Mouse (Mus musculus) CD4-positive helper T cell, adult 2 months (primary cell): ENCODE measurements around the gene Stfa1.
"Not testable (repeated sequence)": the region's sequence is repeated elsewhere in the genome, so short reads cannot be mapped to it uniquely, and the experiment has no call there.

Experiments used
- DNase-seq: peaks from one replicate; pipeline ENCODE4 v3.0.0-alpha.2; 2012; ENCODE audit warnings: low read depth, missing footprints, low spot score

Stfa1 gene

DNA sequence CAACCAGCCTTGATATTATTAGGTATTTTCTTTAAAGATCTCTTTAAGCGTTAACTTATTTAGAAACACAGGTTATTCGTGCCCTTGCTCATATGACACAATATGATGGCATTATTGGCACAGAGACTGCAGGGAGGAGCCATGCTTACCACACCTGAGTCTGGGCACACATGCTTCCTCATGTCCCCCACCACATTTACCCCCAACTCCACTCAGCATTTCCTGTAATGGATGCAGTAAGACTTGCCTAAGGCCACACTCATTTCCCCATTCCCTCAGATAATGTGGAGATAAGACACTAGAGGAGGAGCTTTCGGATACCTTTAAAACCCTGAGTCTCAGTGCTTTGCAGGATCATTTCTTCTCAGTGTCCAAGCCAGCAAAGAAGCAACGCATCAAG is at the start of gene Stfa1:
Stfa1 (plus strand) TSS at position 156 of the 400 bp plus-strand sequence.
- DNase-seq: not testable (repeated sequence)

DNA sequence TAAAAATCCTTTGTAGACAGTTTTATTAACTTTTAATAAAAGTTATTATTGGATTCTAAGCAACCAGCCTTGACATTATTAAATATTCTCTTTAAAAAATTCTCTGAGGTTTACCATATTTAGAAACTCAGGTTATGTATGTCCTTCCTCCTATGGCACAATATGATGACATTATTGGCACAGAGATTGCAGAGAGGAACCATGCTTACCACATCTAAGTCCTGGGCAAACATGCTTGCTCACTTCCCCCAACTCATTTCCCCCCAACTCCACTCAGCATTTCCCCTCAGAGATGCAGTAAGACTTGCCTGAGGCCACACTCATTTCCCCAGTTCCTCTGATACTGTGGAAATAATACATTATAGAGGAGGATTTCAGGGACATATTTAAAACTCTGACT is 16.2 kb upstream of the Stfa1 start:
- not testable (repeated sequence) for DNase-seq

DNA sequence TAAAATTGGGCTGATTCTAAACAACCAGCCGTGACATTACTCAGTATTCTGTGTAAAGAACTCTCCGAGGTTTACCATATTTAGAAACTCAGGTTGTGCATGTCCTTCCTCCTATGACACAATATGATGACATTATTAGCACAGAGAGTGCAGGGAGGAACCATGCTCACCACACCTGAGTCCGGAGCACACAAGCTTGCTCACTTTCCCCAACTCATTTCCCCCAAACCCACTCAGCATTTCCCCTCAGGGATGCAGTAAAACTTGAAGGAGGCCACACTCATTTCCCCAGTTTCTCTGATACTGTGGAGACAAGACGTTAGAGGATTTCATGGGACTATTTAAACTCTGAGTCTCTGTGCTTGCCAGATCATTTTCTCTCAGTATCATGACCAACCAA is 12.4 kb downstream of the Stfa1 start:
- no peak for DNase-seq

DNA sequence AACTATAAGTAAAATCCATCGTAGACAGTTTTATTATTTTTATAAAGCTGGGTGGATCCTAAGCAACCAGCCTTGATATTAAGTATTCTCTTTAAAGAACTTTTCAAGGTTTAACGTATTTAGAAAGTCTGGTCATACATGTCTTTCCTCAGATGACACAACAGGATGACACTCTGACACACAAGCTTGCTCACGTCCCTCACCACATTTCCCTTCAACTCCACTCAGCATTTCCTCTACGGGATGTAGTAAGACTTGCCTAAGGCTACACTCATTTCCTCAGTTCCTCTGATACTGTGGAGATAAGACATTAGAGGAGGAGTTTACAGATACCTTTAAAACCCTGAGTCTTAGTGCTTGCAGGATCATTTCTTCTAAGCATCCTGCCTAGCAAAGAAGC is 30.9 kb downstream of the Stfa1 start:
- no peak for DNase-seq

DNA sequence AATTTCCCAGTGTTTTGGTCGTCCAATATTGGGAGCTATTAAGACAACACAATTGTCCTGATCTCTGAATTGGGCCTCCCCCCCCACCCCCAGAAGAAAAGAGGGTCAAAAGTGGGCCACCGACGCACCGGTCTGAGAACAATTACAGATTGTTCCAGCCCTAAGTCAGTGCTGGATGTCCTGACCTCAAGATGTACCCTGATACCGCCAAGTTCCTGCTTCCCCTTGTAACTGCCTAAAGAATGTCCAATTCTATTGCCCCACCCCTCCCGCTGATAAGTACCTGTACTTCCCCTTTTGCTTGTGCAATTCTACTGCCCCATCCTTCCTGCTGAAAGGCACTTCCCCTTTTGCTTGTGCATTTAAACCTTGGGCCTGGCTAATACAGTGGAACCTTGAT is 39.4 kb downstream of the Stfa1 start:
- DNase-seq: not testable (repeated sequence)

DNA sequence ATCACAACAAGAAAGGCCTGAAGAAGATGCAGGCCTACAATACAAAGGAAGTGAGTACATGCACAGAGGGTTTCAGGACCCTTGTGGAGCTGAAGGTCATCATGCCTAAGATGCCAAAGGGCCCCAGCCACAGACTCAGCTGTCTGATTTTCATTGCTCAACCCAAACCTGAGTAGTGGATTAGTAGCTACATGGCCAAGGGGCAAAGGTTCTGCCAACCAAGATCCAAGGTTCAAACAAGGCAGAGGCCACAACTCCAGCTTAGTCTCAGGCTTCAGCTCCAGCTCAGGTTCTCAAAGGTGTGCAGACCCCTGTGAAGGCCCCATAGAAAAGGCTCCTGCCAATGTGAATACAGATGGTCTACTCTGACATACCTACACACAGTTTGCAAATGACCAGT is 42.5 kb downstream of the Stfa1 start:
- no peak for DNase-seq

DNA sequence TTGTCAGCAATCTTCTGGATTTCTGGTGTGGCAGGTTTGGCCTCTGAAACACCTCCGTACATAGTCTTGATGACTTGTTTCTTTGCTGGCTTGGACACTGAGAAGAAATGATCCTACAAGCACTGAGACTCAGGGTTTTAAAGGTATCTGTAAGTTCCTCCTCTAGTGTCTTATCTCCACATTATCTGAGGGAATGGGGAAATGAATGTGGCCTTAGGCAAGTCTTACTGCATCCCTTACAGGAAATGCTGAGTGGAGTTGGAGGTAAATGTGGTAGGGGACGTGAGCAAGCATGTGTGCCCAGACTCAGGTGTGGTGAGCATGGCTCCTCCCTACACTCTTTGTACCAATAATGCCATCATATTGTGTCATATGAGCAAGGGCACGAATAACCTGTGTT is 57.5 kb downstream of the Stfa1 start, which contains the start of gene BC117090:
BC117090 (minus strand) TSS at position 101 of the 400 bp plus-strand sequence.
- DNase-seq: no peak
